Mouse (Mus musculus) adrenal gland, postnatal 14 days (tissue): Measurements from ENCODE around the gene Slc35f3. TPM values are rescaled to one million over a fixed set of nuclear protein-coding genes. Genes with fewer than 3 reads are reported as not detected.

Experiments
- DNase-seq: peaks from one replicate; pipeline ENCODE4 v3.0.0; 2021; ENCODE audit warnings: mixed read lengths
- total RNA-seq: library from RNA; stranded (reverse); gene quantifications from 2 replicates; pipeline ENCODE4 v1.2.3, GENCODE M21; 2021

Gene Slc35f3
- total RNA-seq, 1 experiment from 2014 or later, result 1.3 TPM

GRCm38 (mm10) chr8:126420834-126421233 is 122.5 kb downstream of the Slc35f3 start:
- no peak for DNase-seq

GRCm38 (mm10) chr8:126422174-126422919 is 124.0 kb downstream of the Slc35f3 start, which contains the start of gene Coa6:
Gene Coa6 (plus strand): TSS chr8:126422515.
- peak; percentile 99 for DNase-seq

- DNase-seq, result peak; percentile 61
Measured at GRCm38 (mm10) chr8:126422920-126423300, 124.6 kb downstream of the Slc35f3 start.

- no peak for DNase-seq
Measured at GRCm38 (mm10) chr8:126424163-126424562, 125.8 kb downstream of the Slc35f3 start.

GRCm38 (mm10) chr8:126424946-126425345 is 126.6 kb downstream of the Slc35f3 start:
- DNase-seq, result no peak

GRCm38 (mm10) chr8:126429635-126430034 is 131.3 kb downstream of the Slc35f3 start:
- DNase-seq, result no peak

GRCm38 (mm10) chr8:126433827-126434226 is 135.5 kb downstream of the Slc35f3 start:
- no peak for DNase-seq

- peak; percentile 20 for DNase-seq
Measured at GRCm38 (mm10) chr8:126438937-126439336, 140.6 kb downstream of the Slc35f3 start.

Other genes with a start within 250 kb of the Slc35f3 start
- gene Coa6, start 124.0 kb downstream of the Slc35f3 start, total RNA-seq, result 31.6 and 37.4 TPM in 2 replicates
- gene Tarbp1, start 176.5 kb downstream of the Slc35f3 start, total RNA-seq, result 9.4 and 10.0 TPM in 2 replicates